Mouse (Mus musculus): Measurements from ENCODE around the gene Slc37a3.
A peak's percentile ranks its signal among the peaks of the same experiment; 100 is the strongest.

- no peak for TF ChIP-seq CTCF (IDR thresholded peaks at IDR 0.05; ENCODE audit: insufficient read depth, low read depth, low read length)
- TF ChIP-seq POLR2A (IDR thresholded peaks at IDR 0.05; ENCODE audit: insufficient read depth, low read depth, low read length), result peak; percentile 37; the same call in 1 of the 2 replicates
Measured at GRCm38 (mm10) chr6:39377311-39377827, at the start of gene Slc37a3.
